Mouse (Mus musculus) limb, embryonic 13.5 days (tissue): ENCODE measurements around the gene Gm10663. TPM values are rescaled to one million over a fixed set of nuclear protein-coding genes. Genes with fewer than 3 reads are reported as not detected.

Experiments used
- ATAC-seq: fragments of 200-750 bp; cut with Nextera tagmentation; 2 replicates; pipeline ENCODE4 v1.8.0; 2017; ENCODE audit warnings: low read depth, moderate number of reproducible peaks, moderate TSS enrichment; ENCODE audit not compliant: low FRiP score
- H3K27ac ChIP-seq: fragments of 300-500 bp; sonication (generic); 2 replicates; pipeline ENCODE4 v1.5.1; 2015; ENCODE audit warnings: inconsistent platforms, mild to moderate bottlenecking, moderate library complexity
- H3K27me3 ChIP-seq: fragments of 300-500 bp; sonication (generic); 2 replicates; pipeline ENCODE4 v1.6.1; 2015; ENCODE audit warnings: mild to moderate bottlenecking, inconsistent platforms
- H3K36me3 ChIP-seq: fragments of 300-500 bp; sonication (generic); 2 replicates; pipeline ENCODE4 v1.6.1; 2015; ENCODE audit warnings: inconsistent platforms, mild to moderate bottlenecking, moderate library complexity
- H3K4me1 ChIP-seq: fragments of 300-500 bp; sonication (generic); 2 replicates; pipeline ENCODE4 v1.6.1; 2015; ENCODE audit warnings: inconsistent platforms
- H3K4me2 ChIP-seq: fragments of 300-500 bp; sonication (generic); replicated peaks from 2 replicates; pipeline ENCODE4 v1.6.1; 2015; ENCODE audit warnings: inconsistent platforms, mild to moderate bottlenecking, moderate library complexity
- H3K4me3 ChIP-seq: fragments of 300-500 bp; sonication (generic); 2 replicates; pipeline ENCODE4 v1.5.1; 2015; ENCODE audit warnings: moderate library complexity, mild to moderate bottlenecking, inconsistent platforms
- H3K9ac ChIP-seq: fragments of 300-500 bp; sonication (generic); 2 replicates; pipeline ENCODE4 v1.6.1; 2015; ENCODE audit warnings: mild to moderate bottlenecking, inconsistent platforms
- H3K9me3 ChIP-seq: fragments of 300-500 bp; sonication (generic); 2 replicates; pipeline ENCODE4 v1.6.1; 2016; ENCODE audit warnings: inconsistent platforms
- WGBS: fragments of 180-500 bp; shearing (Covaris S2); methylation state at CpG from one replicate; pipeline ENCODE4 v1.1.7; 2015; 5-methylcytosine and 5-hydroxymethylcytosine counted together
- polyA plus RNA-seq: library from polyadenylated mRNA; unstranded; fragments of >200 nt; fragmentation: Nextera tagmentation; extraction: Ambion mirVana; gene quantifications from 2 replicates; pipeline ENCODE4 v1.2.1, GENCODE M21; 2015

Gm10663 gene
- polyA plus RNA-seq, 1 experiment from 2014 or later: not detected

DNA sequence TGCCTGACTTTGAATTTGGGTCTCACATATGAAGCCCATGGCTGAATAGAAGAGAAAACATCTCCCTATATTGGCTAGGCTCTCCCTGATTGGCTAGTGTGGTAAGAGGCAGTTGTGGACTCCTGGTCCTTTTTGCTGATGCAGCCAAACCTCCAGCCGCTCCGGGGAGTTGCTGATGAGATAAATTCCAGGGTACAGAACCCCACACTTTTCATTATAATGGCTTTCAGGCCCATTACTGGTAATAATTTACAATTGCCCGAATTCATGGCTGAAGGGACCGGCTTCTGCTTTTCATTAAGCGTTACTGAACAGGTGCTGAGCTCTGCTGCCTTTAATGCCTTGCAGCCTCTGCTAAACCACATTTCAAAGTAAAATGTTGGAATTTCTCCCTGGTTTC, 20.9 kb upstream of the Gm10663 start:
- H3K9me3 ChIP-seq: no peaks in the 10 kb centered on the region
- peak overlapping the region; percentile 40; the same call in 1 of the 2 replicates for H3K27ac ChIP-seq
- no peak overlapping the region for H3K9ac ChIP-seq
- H3K4me1 ChIP-seq: peaks cover 19% of the 10 kb centered on the region
- no peaks in the 10 kb centered on the region for H3K27me3 ChIP-seq
- H3K36me3 ChIP-seq: no peaks in the 10 kb centered on the region
- WGBS: 15% methylated on average over 5 of the region's 5 CpGs
- peak; percentile 82 for ATAC-seq
- H3K4me2 ChIP-seq: peak overlapping the region; percentile 16; the same call in 1 of the 2 replicates
- H3K4me3 ChIP-seq: no peak overlapping the region

DNA sequence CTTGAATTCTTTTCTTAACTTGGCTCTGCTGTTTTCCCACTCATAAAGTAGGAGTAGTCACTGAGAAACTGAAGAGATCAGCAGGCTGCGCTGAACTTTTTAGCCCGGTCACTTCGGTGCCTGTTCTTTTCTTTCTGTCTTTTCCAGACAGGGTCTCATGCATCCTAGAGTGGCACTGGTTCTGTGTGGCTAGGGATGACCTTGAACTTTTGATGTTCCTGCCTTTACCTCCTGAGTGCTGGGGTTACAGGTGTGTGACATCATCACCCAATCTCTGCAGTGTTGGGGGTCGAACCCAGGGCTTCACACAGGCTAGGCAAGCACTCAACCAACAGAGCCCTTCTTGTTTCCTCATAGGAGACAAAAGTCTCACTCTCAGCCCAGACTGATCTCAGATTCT, 18.1 kb upstream of the Gm10663 start:
- Histone ChIP-seq H3K4me1 (peaks cover 19% of the 10 kb centered on the region), H3K27ac (no peak overlapping the region), H3K9ac (no peak overlapping the region), H3K4me3 (no peak overlapping the region), H3K27me3 (no peaks in the 10 kb centered on the region), H3K36me3 (no peaks in the 10 kb centered on the region), H3K4me2 (no peak overlapping the region), H3K9me3 (no peaks in the 10 kb centered on the region)
- no peak for ATAC-seq
- WGBS: 86% methylated on average over 4 of the region's 4 CpGs

DNA sequence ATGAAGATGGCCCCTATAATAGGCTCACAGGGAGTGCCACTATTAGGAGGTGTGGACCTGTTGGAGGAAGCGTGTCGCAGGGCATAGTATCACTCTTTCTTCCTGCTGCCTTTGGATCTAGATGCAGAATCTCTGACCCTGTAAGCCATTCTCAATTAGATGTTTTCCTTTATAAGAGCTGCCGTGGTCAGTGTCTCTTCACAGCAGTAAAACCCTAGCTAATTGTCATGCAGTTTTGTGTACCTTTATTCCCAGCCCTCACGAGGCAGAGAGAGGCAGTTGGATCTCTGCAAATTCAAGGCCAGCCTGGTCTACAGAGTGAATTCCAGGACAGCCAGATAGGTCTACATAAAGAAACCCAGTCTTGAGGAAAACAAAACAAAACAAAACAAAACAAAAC, 12.6 kb upstream of the Gm10663 start:
- 75% methylated on average over 4 of the region's 4 CpGs for WGBS

DNA sequence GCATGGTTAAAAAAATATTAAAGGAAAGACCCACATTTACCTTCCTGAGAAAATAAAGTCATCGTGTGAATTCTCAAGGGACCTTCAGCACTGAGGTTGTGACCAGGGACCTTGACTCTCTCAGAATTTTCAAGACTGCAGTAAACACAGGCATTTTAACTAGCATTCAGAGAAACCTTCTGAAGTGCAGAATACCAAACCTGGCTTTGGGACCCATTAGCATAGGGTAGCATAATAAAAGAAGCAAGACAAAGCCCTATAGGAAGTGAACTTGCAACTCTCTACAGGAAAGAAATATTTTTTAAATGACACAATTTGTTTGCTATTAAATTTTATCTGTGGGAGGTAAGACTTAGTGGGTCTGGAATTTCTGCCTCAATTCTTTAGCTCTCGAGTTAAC, 10.8 kb upstream of the Gm10663 start:
- WGBS: 38% methylated on average over 2 of the region's 2 CpGs

More for the DNA sequence above, 12.6 kb upstream of the Gm10663 start:
- no peaks in the 10 kb centered on the region for H3K36me3 ChIP-seq
- H3K27me3 ChIP-seq: no peaks in the 10 kb centered on the region
- no peak overlapping the region for H3K4me3 ChIP-seq
- H3K4me1 ChIP-seq: peaks cover 9% of the 10 kb centered on the region; the same call in 1 of the 2 replicates
- no peak overlapping the region for H3K27ac ChIP-seq
- H3K9ac ChIP-seq: no peak overlapping the region
- ATAC-seq: no peak
- H3K4me2 ChIP-seq: no peak overlapping the region
- no peaks in the 10 kb centered on the region for H3K9me3 ChIP-seq

DNA sequence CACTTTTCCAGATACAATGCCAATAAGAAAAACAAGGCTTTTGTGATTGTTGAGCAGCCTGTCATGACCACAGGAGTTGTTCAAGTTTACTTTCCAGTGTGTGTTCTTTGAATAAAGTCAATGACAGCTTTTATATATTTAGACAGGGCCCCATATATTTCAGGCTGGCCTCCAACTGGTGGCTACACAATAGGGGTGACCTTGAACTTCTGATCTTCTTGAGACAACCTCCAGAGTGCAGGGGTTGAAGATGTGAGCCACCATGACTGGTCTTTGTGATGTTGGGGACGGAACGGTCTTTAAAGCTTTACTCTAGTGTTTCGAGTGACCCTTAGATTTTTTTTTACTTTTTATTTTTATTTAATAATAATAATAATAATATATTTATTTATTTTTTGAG, 9.2 kb upstream of the Gm10663 start:
- Histone ChIP-seq H3K4me2 (no peak overlapping the region), H3K4me3 (no peak overlapping the region), H3K27ac (no peak overlapping the region), H3K9me3 (no peaks in the 10 kb centered on the region), H3K36me3 (no peaks in the 10 kb centered on the region), H3K4me1 (peaks cover 20% of the 10 kb centered on the region; the same call in 1 of the 2 replicates), H3K27me3 (no peaks in the 10 kb centered on the region), H3K9ac (no peak overlapping the region)
- ATAC-seq: no peak
- 97% methylated on average over 3 of the region's 3 CpGs for WGBS

More for the DNA sequence above, 10.8 kb upstream of the Gm10663 start:
- peaks cover 15% of the 10 kb centered on the region; the same call in 1 of the 2 replicates for H3K4me1 ChIP-seq
- no peaks in the 10 kb centered on the region for H3K9me3 ChIP-seq
- ATAC-seq: no peak
- no peak overlapping the region for H3K4me3 ChIP-seq
- no peak overlapping the region for H3K27ac ChIP-seq
- no peaks in the 10 kb centered on the region for H3K36me3 ChIP-seq
- H3K27me3 ChIP-seq: no peaks in the 10 kb centered on the region
- no peak overlapping the region for H3K9ac ChIP-seq
- no peak overlapping the region for H3K4me2 ChIP-seq

DNA sequence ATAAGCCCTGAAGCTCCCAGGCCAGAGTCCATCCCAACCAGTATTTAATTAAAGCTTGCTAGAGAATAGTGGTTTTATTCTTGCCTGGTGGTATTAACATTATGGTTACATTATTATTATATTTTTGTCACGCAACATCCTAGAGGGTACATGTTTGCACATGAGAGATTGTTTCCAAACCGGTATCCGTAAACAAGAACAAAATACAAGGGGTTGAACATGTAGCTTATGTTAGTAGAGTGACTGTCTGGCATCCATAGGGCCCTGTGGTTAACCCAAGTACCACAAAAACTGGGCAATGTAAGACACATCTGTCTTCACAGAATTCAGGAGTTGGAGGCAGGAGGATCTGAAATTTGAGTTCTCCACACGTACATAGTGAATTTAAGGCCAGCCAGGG, 7.8 kb upstream of the Gm10663 start:
- Histone ChIP-seq H3K4me2 (no peak overlapping the region), H3K36me3 (no peaks in the 10 kb centered on the region), H3K9me3 (no peaks in the 10 kb centered on the region), H3K27ac (no peak overlapping the region), H3K4me3 (no peak overlapping the region), H3K4me1 (peaks cover 20% of the 10 kb centered on the region; the same call in 1 of the 2 replicates), H3K9ac (no peak overlapping the region), H3K27me3 (no peaks in the 10 kb centered on the region)
- WGBS: 87% methylated on average over 4 of the region's 4 CpGs
- ATAC-seq: no peak

DNA sequence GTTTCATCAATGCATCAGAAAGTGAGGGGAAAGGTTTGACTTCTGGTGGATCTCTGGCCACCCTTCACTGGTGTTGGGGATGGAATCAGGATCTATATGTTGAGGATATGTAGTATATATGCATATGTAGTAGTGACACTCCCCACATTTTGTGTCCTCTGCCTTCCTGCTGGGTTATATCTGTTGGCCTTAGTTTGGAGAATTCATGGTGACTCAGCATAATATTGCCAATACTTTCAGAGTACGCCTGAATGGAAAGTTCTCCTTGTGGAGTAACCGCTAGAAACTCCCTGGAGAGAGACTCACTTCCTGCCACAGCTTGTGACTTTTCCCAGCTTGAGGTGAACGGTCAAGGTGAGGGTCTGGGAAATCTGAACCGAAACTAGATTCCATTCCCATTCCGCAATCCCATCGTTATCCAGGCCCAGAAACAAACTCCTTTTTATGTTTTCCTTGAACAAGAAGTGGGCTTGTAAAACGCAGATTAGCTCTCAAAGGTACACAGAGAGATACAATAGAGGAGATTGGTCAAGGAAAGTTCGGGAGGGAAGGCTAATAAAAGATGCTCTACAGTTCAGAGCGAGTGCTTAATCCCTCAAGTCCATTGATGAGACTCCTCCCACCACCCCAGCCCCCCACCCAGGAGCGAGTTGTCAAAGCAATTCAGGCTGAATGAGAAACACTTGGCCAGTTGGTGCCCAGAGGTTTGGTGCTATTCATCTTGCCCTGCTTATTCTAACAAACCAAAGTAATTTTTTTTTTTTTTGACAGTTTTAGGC, 7.0 kb upstream of the Gm10663 start:
- no peak for ATAC-seq
- Histone ChIP-seq H3K27ac (no peak overlapping the region), H3K9ac (no peak overlapping the region), H3K27me3 (no peaks in the 10 kb centered on the region), H3K9me3 (no peaks in the 10 kb centered on the region), H3K4me2 (no peak overlapping the region), H3K36me3 (no peaks in the 10 kb centered on the region), H3K4me1 (peaks cover 20% of the 10 kb centered on the region; the same call in 1 of the 2 replicates), H3K4me3 (no peak overlapping the region)
- WGBS: 28% methylated on average over 10 of the region's 10 CpGs

DNA sequence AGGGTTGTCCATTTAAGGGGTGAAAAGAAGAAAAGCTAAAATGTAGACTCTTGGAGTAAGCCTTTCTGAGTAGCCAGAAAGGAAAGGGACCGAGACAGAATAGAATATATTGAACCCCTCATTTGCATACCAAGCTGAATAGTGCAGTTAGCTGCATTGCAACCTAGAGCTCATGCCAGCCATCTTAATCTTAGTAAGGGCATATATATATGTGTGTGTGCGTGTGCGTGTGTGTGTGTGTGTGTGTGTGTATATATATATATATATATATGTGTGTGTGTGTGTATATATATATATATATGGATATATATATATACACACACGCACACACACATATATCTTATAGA, 6.4 kb upstream of the Gm10663 start:
- no peak overlapping the region for H3K4me3 ChIP-seq
- no peak overlapping the region for H3K9ac ChIP-seq
- no peaks in the 10 kb centered on the region for H3K27me3 ChIP-seq
- no peaks in the 10 kb centered on the region for H3K36me3 ChIP-seq
- H3K27ac ChIP-seq: no peak overlapping the region
- H3K4me1 ChIP-seq: peaks cover 18% of the 10 kb centered on the region; the same call in 1 of the 2 replicates
- ATAC-seq: no peak
- H3K4me2 ChIP-seq: no peak overlapping the region
- 90% methylated on average over 4 of the region's 4 CpGs for WGBS
- no peaks in the 10 kb centered on the region for H3K9me3 ChIP-seq

DNA sequence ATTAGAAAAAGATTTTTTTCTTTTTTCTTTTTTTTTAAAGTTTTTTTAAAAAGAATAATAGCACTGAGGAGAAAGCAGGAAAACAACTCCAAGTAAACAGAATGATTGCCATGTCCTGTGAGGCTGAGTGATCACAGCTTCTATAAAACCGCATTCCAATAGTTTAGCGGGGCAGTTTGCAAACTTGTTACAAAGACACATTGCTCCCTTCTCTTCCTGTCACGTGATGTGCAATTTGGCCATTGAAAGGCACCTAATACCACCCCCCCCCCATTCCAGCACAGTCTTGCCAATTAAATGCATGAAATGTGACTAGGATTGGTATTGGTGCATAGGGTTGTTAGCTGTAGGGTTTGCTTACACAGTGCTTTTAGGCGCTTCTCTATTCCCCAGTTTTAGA, 3.8 kb upstream of the Gm10663 start:
- Histone ChIP-seq H3K4me2 (no peak overlapping the region), H3K9ac (no peak overlapping the region), H3K27me3 (no peaks in the 10 kb centered on the region), H3K9me3 (no peaks in the 10 kb centered on the region), H3K4me3 (no peak overlapping the region), H3K4me1 (0 out of 2 replicates have a peak, but pooled peaks cover 11% of the 10 kb centered on the region), H3K27ac (no peak overlapping the region), H3K36me3 (no peaks in the 10 kb centered on the region)
- ATAC-seq: no peak
- WGBS: 52% methylated on average over 4 of the region's 4 CpGs

DNA sequence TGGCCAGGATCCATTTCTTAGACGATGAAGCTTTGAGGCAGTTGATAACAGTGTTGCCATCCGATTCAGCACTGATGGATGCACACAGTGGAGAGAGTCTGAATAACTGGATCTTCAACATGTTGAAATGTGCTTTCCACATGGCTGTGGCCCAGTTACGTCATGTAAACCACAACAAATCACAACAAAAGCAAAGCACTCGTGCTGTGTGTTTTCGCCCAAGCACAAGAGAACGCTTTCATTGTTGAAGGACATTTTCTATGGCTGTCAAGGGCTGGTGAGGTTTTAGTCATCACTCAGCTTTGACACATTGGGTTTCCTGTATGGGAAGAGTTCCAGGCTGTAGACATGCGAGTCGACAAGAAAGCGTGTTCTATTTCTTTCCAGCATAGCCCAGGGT, 5.9 kb downstream of the Gm10663 start:
- no peak overlapping the region for H3K4me2 ChIP-seq
- H3K4me3 ChIP-seq: no peak overlapping the region
- H3K9ac ChIP-seq: no peak overlapping the region
- no peak for ATAC-seq
- no peaks in the 10 kb centered on the region for H3K27me3 ChIP-seq
- 82% methylated on average over 9 of the region's 9 CpGs for WGBS
- no peaks in the 10 kb centered on the region for H3K36me3 ChIP-seq
- no peaks in the 10 kb centered on the region for H3K4me1 ChIP-seq
- no peak overlapping the region for H3K27ac ChIP-seq
- H3K9me3 ChIP-seq: no peaks in the 10 kb centered on the region

DNA sequence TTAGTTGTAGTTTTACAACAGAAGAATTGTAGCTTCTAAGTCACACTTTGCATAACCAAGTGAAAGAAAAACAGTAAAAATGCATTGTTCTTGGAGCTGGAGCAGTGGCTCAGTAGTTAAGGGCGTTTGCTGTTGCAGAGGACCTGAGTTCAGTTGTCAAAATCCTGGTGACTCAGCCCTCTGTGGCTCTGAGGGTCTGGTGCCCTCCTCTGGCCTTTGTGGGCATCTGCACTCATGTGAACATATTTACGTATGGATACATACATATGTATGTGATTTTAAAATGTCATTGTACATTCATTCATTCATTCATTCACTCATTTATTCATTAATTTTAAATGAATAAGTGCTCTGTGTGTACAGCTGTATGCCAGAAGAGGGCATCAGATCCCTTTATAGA, 10.8 kb downstream of the Gm10663 start:
- no peaks in the 10 kb centered on the region for H3K27me3 ChIP-seq
- H3K4me2 ChIP-seq: no peak overlapping the region
- no peaks in the 10 kb centered on the region for H3K36me3 ChIP-seq
- no peak overlapping the region for H3K9ac ChIP-seq
- H3K4me1 ChIP-seq: peaks cover 8% of the 10 kb centered on the region
- 77% methylated on average over 2 of the region's 2 CpGs for WGBS
- no peak overlapping the region for H3K27ac ChIP-seq
- ATAC-seq: no peak
- H3K9me3 ChIP-seq: no peaks in the 10 kb centered on the region
- no peak overlapping the region for H3K4me3 ChIP-seq

DNA sequence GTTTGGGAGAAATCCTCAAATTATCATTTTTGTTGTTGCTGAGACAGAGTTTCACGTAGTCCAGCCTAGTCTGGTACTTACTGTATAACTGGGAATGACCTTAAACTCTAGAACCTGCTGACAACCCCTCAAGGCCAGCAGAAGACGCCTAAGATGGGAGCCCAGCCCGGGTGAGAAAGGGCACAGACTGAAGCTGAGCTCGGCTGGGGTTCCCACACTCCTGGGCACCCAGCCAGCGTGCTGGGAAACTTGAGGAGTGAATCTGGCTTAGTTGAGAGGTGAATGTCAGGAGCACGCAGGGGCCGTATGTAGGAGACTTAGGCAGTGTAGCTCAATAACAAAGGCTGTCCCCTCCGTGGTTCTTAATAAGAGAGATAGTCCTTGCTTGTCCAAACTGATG, 12.9 kb downstream of the Gm10663 start:
- Histone ChIP-seq H3K9ac (no peak overlapping the region), H3K9me3 (no peaks in the 10 kb centered on the region), H3K4me1 (peaks cover 8% of the 10 kb centered on the region), H3K4me3 (no peak overlapping the region), H3K4me2 (no peak overlapping the region), H3K27me3 (no peaks in the 10 kb centered on the region), H3K36me3 (no peaks in the 10 kb centered on the region), H3K27ac (no peak overlapping the region)
- peak; percentile 39; the same call in 1 of the 2 replicates for ATAC-seq
- 58% methylated on average over 8 of the region's 8 CpGs for WGBS

DNA sequence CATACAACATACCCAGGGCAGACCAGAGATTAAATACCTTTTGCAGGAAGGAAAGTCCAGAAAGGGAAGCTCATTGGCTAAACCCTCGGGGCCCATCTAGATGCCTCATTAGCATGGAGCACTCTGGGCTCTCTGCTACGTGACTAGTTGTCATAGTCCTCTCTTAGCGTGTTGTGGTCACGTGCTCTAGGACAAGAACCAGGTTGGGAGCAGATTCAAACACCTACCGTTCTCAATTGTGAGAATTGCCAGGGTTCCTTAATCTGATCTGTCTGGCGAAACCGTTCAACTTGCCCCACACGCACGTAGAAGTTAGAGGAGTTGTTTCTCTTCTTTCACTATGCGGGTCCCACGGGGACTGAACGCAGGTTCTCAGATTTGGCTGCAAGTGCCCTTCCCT, 13.3 kb downstream of the Gm10663 start:
- Histone ChIP-seq H3K4me2 (no peak overlapping the region), H3K4me3 (no peak overlapping the region), H3K36me3 (no peaks in the 10 kb centered on the region), H3K27ac (no peak overlapping the region), H3K9ac (no peak overlapping the region), H3K27me3 (no peaks in the 10 kb centered on the region), H3K4me1 (peaks cover 8% of the 10 kb centered on the region), H3K9me3 (no peaks in the 10 kb centered on the region)
- no peak for ATAC-seq
- 73% methylated on average over 12 of the region's 12 CpGs for WGBS
